Mouse (Mus musculus): ENCODE results near the gene Bcat2. TPM values are rescaled to one million over a fixed set of nuclear protein-coding genes. Genes with fewer than 3 reads are reported as not detected.
A peak's percentile ranks its signal among the peaks of the same experiment; 100 is the strongest.

Bcat2 gene
- total RNA-seq, 2 experiments from 2014 or later: 85.5 to 94.6 TPM

DNA sequence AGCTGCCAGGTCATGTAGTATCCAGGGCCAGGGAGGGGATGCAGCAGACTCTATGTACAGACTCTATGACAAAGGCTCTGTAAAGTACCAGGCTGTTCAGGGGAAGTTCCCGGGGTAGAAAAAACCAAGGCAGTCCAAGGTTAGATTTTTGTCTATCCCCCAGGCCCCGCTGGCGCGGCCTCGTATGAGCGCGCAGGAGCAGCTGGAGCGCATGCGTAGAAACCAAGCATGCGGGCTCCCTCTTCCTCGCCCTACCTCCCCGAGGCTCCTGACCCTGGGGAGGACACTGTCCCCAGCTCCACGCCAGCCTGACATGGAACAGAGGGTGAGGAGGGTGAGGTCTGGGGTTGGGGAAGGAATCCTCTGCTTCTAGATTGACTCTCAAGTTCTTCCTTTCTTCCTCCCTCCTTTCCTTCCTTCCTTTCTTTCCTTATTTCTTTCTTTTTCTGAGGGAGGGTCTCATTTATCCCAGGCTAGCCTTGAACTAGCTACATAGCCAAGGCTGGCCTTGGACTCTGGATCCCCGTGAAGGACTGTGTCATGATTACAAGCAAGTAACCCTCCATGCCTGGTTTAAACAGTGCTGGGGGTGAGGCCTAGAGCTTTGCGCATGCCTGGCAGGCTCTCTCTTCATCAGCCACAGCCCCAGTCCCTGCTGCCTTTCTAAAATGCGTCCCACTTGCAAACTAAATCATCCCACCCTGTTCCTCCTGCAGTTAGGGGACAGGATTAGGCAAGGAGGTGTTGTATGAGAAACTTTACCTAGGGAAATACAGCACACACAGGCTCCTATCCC lies 20.1 kb upstream of the Bcat2 start:
- no peak for DNase-seq
- intact Hi-C loops (cut with DNase I): no loop called here

DNA sequence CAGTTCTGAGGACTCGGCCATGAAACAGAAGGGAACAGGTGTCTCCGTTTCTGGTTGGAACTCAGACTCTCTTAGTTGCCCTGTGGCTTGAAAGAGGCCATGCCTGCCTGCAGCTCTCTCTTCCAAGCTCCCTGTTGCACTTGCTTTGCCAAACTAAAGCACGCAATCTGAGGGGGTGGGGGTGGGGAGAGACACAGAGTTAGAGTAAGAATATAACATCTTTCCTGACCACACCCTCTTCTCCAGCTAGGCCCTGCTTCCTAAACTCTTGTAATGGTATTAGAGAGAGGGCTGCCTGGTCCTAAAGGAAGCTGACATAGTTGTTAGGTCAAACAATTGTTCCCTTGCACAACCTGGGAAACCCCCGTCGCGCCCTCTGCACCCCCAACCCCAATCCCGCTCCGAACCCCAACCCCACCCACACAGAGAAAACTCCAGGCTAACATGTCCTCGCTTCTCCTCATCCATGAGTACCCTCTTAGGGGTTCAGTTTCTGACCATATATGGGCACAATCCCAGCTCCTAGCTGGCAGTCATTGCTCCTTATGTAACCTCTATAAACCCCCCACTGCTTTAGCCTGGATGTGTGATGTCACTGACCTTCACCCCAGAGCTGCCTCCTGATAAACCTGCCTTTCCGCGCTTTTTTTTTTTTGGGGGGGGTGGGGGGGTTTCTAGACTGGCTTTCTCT lies 19.0 kb upstream of the Bcat2 start:
- intact Hi-C loops (cut with DNase I): no loop called here
- no peak for DNase-seq

DNA sequence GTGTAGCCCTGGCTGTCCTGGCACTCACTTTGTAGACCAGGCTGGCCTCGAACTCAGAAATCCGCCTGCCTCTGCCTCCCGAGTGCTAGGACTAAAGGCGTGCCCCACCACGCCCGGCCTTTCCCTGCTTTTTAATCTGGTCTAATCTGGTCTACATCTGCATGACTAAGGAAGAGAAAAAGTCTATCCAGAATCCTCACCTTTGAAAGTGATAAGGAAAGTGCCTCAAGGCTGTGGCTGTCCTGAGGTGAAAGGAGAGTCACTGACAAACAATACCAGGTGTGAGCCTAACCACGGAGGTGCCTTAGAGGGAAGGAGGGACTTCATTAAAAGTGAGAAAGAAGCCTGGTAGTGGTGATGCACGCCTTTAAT lies 18.5 kb upstream of the Bcat2 start:
- no peak for DNase-seq
- intact Hi-C loops (cut with DNase I): no loop called here

DNA sequence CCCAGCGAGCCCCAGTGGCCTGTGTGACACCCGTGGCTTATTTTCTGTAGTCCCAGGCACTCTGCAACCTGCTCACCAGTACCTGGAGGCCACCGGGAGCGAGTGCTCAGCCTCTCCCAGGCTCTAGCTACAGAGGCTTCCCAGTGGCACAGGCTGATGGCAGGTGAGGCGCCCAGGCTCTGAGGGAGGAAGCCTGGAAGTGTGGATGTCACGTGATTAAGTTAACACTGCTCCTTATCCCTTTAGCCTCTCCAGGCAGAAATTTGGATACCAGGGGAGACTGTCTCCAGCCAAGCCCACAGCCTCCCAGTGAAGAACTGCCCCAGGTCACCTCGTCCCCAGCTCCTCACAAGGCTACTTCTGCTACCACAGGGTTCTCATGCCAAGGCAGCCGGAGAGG lies 16.4 kb upstream of the Bcat2 start:
- no peak for DNase-seq
- intact Hi-C loops (cut with DNase I): no loop called here

DNA sequence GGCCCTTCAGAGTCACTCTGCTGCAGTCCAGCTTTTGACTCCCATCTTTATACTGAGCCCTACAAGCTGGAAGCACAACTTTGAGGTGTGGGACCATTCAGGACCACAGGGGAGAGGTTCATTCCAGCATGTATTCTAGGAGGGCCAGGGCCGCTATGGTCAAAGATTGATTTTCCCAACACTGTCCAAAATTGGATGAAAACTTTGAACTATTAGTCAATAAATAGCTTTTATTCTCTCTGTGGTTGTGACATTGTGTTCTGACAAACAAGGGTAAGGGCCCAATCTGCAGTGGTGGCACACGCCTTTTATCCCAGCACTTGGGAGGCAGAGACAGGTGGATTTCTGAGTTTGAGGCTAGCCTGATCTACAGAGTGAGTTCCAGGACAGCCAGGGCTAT lies 16.0 kb upstream of the Bcat2 start:
- DNase-seq: no peak
- intact Hi-C loops (cut with DNase I): no loop called here

DNA sequence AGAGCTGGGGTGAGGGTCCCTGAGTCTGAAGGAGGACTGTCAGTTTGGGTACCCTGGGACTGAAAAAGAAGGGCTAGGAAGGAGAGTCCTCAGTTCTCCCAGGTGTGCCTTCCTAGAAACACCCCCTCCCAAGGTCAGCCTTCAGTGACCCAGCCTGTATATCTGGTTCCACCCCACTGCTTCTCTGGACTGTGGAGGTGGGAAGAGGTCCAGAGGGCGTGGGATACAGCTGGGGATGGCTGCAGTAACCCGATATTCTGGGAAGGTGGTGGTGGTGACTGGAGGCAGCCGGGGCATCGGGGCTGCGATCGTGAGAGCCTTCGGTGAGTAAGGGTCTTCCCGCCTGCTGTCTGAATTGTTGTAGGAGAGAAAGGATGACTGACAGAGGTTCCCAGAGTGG lies 15.2 kb upstream of the Bcat2 start, which contains the start of gene Hsd17b14:
TSS of gene Hsd17b14 (plus strand) at position 150 of the 400 bp plus-strand sequence.
- no peak for DNase-seq
- intact Hi-C loops (cut with DNase I): loop anchor here (1.0 kb wide), 1 partner anchor 39 kb away; no protein-coding TSS in a partner anchor

DNA sequence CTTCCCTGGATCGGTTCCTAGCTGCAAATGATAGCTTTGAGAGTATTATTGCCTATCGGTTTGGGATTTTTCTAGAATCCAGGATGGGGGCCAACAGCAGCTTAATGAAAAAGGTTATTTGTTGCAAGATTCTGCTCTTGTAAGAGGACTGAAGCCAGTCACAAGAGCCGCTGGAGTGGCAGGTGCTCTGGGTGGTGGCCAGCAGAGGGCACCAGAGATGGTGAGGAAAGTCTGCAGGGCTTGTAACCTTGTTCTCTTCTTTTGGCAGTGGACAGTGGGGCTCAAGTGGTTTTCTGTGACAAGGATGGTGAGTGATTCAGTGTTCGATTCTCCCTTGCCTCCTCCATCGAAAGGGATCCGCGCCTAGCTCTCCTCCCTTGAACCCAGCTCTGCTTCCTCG lies 14.2 kb upstream of the Bcat2 start:
- DNase-seq: peak; percentile 79 to 88
- intact Hi-C loops (cut with DNase I): loop anchor here (1.0 kb wide), 1 partner anchor 38 kb away; no protein-coding TSS in a partner anchor

DNA sequence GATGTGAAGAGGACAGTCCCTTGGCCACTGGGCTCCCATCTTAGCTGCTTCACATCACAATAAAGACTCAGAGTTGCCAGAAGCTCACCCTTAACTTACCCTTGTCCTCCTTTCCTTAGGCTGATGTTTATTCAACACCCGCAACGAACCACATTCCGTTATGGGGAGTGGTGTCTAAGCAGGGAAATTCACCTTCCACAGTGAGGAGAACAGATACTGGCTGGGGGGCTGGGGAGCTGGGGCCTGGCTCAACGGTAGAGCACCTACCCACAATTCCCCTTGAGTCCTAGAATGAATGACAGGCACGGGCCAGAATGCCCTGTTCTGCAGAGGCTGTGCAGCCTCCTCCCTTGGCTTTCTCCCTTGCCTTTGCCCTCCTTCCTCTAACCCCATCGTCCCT lies 11.0 kb upstream of the Bcat2 start:
- no peak for DNase-seq
- intact Hi-C loops (cut with DNase I): no loop called here

DNA sequence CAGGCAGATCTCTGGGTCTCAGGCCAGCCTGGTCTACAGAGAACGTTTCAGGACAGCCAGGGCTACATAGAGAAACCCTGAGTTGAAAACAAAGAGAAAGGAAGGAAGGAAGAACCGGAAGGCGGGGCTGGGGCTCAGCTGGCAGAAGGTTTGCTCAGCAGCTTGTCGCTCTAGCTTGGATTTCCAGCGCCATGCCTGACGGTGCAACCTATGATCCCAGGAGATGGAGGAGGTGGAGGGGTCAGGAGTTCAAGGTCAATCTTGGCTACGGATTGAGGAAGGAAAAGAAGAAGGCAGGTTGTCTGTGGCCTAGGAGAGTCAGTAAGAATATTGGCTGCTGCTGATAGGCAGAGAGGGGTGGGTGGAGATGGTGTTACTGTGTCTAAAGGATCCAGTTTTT lies 9.7 kb upstream of the Bcat2 start:
- no peak for DNase-seq
- intact Hi-C loops (cut with DNase I): loop anchor here (5.0 kb wide), 1 partner anchor 108 kb away; no protein-coding TSS in a partner anchor

DNA sequence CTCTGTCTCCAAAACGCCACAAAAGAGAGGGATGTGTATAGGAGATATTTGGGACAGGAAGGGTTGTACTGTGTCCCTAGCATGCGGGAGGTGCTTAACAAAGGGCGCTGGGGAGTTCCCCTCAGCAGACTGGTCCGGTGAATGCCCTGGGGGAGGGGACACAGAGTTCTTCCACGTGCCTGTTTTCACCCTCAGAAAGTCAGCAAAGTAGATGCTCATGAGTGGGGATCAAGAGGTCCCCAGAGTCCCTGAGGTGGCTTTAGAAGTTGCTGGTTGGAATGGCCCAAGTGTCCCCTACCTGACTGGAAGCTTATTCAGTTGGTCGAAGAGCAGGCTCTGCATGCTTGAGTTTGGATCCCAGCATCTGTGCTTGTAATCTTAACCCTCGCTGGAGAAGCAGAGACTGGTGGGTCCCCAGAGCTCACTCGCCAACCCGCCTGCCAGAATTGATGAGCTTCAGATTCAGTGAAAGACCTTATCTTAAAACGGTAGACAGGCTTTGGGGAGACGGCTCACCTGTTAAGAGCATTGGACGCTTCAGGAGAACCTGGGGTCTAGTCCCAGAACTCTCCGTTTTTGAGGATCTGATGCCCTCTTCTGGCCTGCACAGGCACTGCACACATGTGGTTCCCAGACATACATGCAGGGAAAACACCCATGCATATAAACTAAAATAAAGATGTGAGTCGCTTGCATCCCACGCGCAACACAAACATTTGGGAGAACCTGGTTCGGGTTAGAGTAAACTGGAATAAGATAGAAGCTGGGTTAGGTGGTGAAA lies 8.9 kb upstream of the Bcat2 start:
- DNase-seq: peak; percentile 78 to 88
- intact Hi-C loops (cut with DNase I): loop anchor here (1.0 to 5.0 kb wide), 2 partner anchors 84 to 109 kb away; no protein-coding TSS in a partner anchor

DNA sequence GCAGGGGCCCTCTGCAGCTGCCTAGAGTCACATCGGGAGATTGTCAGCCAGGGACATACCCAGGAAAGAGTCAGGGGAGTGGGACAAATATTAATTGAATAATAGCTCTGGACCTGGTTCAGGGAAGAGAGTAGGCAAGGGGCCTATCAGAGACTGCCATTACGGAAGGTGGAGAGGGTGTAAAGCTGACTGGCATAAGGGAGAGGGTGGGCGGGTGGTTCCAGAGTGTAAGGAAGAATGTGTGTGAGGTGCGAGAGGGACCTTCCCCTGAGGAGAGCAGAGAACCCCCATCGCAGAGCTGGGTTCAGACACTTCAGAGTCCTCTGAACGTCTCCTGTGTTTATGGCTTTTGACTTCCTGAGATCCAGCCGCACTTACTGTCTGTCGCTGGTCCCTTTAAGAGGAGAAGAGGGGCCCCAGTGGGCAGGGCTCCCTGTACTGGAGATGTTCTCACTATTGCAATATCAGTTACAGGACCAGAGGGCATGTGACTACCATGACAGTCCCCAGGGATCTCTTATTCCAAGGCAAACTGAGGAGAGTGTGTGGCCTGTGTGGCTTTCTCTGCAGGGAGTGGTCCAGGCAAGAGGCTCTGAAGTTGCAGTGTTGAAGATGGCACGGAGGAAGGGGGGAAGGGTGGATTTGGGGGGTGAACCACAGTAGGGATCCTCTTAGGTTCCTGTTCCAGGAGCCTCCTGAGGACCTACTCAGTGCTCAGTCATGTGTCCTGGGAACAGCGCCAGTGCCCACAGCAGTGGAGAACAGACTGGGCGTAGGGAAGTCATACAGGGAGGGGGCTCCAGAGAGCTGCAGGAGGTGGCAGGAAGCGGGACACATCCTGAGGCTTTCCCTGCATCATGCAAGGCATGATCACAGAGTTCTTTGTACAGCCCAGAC lies 8.1 kb upstream of the Bcat2 start:
- DNase-seq: no peak
- intact Hi-C loops (cut with DNase I): loop anchor here (1.0 to 5.0 kb wide), 2 partner anchors 85 to 110 kb away; no protein-coding TSS in a partner anchor

DNA sequence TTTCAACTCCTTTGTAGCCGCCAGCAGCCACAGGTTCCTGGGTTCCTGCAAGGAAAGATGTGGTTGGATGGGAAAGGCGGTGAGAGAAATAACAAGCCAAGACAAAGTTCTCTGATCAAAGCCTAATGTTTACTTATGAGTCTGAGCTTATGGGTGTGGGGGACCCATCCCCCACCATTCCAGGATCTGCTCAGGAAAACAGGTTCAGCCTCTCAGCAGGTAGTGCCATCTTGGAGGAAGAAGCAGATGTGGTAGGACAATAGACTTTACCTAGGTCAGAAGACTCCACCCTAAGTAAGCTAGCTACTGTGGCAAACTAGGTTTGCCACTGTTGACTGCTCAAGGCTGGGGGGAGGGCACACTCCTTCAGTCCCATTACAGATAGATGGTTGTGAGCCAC lies 5.1 kb upstream of the Bcat2 start:
- intact Hi-C loops (cut with DNase I): loop anchor here (5.0 kb wide), 1 partner anchor 113 kb away; no protein-coding TSS in a partner anchor

DNA sequence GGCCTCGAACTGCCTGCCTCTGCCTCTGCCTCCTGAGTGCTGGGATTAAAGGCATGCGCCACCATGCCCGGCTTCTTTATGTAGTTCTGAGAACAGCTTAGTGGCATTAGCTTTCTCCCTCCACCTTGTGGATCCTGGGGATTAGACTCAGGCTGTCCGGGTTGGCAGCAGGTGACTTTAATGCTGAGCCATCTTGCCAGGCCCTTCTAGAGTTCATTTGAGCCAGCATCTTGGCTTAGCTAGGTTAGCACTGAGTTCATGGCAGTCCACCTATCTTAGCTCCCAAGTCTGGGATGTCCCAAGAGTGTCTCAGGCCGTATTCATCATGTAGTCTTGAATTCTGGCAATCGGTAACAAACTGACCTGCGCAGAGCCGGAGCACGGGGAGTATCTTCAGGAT lies 4.5 kb upstream of the Bcat2 start:
- intact Hi-C loops (cut with DNase I): no loop called here
- no peak for DNase-seq

More for the DNA sequence above, 5.1 kb upstream of the Bcat2 start:
- DNase-seq: no peak

DNA sequence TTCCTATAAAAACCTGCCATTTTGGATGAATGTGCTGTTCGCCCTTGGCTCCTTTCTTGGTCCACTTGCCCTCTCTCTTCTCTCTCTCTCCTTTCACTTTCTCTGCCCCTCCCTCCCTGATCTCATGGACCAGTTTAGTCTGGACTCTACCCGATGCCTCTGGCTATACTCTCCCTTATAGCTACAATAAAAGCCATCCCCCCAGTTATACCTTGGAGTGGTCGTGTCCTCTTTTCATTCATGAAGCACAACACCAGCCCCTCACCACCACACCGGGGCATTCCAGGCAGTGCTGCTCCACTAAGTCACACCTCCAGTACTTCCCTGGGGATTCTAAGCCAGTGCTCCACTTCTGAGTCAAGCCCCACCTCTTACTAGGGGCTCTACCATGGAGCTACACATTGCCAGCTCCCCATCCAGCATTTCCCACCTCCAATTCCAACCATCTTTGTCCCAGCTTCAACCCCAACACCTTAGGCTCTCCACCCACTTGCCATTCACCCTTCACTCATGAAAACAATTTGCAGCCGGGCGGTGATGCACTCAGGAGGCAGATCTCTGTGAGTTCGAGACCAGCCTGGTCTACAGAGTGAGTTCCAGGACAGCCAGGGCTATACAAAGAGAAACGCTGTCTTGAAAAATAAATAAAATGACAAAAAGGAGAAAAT lies 2.7 kb upstream of the Bcat2 start:
- DNase-seq: no peak
- intact Hi-C loops (cut with DNase I): no loop called here

DNA sequence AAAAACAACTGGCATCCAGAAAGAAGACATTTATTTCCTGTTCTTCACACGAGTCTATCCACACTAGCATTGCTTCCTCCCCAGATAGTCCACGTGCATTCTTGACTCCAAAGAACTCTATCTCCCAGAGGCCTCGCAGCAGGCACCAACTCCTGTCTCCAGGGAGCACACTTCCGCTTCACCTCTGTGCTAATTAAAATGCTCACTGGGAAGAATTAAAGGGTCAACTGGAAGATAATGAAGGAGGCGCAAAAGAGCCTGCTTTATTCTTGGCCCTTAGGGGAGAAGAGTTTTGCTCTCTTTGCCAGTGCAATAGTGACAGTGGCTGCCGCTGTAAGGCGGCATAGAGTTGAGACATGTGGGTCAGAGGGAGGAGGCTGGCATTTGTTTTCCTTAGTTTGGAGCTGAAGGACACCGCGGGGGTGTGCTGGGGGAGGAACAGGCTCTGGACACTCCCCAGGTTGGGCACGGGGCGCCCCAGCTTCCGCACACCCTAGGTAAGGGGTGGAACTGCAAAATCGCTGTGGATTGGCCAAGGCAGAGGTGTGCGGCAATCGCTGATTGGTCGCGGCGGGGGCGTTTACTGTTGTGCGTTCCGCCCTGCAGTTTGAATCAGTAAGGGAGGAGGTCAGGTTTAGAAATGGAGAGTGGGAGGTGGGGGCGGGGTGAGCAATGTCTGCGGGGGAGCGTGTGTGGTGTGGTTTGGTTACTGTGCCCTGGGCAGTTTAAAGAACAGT lies 2.0 kb upstream of the Bcat2 start:
- peak; percentile 90 for DNase-seq
- intact Hi-C loops (cut with DNase I): no loop called here

DNA sequence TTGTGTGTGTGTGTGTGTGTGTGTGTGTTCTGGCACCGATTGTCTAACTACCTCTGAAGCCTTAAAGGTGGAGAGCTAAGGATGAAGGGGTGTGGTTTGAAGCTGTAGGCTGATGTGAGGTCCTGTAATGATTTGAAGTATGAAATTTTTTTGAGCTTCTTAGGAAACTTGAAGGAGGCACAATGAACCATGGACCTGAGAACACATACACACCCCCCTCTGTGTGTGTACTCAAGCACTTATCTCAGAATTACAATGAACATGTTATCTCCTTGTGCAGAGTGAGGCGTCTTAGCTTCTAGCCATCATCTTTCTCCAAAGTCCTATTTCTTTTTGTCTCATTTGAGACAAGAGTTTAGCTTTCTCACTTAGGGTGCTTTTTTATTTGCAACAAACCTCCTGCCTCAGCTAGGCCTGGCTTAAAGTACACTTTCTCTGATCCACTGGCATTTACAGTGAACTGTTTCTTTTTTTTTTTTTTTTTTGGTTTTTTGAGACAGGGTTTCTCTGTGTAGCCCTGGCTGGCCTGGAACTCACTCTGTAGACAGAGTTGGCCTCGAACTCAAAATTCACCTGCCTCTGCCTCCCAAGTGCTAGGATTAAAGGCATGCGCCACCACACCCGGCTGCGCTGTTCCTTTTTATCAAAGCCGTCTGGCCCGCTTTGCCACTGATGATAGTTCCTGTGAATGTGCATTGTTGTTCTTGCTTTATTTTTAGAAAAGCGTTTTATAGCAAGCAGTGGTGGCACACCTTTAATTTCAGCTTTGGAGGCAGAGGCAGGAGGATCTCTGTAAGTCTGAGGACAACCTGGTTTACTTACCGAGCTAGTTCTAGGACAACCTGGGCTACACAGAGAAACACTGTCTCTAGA lies 1.1 kb upstream of the Bcat2 start:
- intact Hi-C loops (cut with DNase I): no loop called here
- DNase-seq: no peak

DNA sequence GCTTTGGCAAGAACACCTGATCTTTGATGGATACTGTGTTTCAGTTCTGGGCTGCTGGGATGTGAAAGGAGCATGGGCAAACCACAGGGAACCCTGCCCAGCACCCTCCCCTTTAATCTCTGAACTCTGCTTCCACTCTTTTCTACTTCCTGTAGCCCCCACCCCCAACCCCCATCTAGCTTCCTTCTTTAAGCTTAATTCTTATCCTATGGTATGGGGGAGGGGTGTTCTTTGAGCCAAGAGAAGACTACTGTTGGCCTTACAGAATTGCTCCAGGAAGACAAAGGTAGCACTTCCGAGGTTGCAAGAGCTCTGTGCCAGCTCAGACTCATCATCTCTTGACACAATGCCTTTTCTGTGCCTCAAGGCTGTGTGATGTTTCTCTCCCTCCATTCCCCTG lies 2.0 kb downstream of the Bcat2 start:
- no peak for DNase-seq
- intact Hi-C loops (cut with DNase I): no loop called here

DNA sequence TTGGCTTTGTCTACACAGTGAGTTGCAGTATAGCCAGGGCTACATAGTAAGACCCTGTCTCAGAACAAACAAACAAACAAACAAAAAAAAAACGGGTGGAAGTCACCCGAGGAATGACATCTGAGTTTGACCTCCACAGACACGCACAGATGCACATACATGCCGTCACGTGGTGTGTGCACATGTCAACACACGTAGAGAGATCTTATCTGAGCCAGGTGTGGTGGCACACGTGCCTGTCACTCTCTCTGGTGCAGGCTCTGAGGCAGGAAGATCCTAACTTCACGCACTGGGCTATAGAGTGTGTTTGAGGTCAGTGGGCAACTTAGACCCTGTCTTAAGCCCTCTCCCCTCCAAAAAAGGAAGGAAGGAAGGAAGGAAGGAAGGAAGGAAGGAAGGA lies 4.0 kb downstream of the Bcat2 start:
- DNase-seq: no peak
- intact Hi-C loops (cut with DNase I): no loop called here

Data from heart, postnatal 14 days (tissue).